Mouse (Mus musculus): ENCODE measurements at regions not wholly inside any gene's neighbourhood (a gene's known extent, or its start where the extent isn't known, plus 50 kb on each side); places are given as distances from the start of the nearest gene placed in this dataset.

- TF ChIP-seq CTCF (IDR thresholded peaks at IDR 0.05; ENCODE audit: insufficient read depth, low read length), result no peak
- TF ChIP-seq POLR2A (IDR thresholded peaks at IDR 0.05; ENCODE audit: borderline replicate concordance, extremely low read depth, low read depth, low read length), result peak; percentile 27; the same call in 1 of the 2 replicates
These were observed 82.8 kb upstream of the Tmc1 start for GRCm38 (mm10) chr19:21036507-21037425.

All from lung, adult 2 months (tissue).